Mouse (Mus musculus): ENCODE results near the gene Ccr1. TPM values are rescaled to one million over a fixed set of nuclear protein-coding genes. Genes with fewer than 3 reads are reported as not detected.
"Not testable (repeated sequence)": the region's sequence is repeated elsewhere in the genome, so short reads cannot be mapped to it uniquely, and the experiment has no call there.

The Ccr1 gene
- polyA plus RNA-seq, 1 experiment from 2014 or later, result 0.70 TPM

DNA sequence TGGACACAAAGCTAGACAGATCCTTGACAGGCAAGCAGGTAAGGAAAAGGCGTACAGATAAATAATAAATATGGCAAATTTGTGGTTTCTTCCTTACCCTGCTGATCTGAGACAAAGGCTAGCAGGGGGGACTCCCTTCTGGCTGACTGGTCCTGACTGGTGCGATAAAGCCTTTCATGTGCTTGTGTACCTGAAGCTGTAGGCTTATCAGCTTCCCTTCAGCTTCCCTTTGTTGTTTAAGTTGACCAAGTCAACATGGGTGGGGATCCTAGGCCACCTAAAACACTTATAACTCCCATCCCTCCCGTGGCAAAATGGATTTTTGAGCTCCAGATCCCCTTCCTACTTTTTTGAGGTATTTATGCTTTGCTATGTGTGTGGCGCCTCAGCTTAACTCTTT, 13.4 kb upstream of the Ccr1 start:
- no peak for ATAC-seq
- no peak overlapping the region for H3K4me3 ChIP-seq

DNA sequence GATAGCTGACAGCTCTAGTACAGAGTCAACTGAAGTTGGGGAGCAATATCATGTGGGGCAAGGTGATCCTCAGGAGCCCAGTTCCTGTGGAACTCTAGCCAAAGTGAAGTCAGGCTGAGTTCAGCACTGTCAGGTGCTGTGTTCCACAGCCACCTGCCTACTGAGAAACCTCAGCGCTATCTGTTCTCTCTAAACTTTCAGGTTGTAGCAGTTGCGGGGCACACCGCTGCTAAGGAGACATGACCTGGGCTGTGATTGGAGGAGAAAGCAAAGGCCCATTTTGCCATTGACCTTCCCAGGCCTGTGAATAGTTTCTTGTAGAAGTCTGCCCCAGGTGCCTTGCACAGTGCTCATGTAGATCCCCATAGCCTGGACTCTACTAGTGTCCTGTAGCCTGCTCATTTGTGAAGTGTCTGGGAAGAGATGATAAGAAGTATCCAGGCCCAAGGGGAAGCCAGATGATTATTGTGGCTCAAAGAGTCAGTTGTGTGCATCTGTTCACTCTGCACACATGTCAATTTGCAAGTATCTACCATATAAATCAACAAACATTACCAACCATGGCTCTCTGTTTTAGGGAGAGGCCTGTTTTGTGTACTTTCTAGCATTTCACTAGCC, 12.5 kb upstream of the Ccr1 start:
- H3K27me3 ChIP-seq; H3K4me1 ChIP-seq; H3K9ac ChIP-seq; H3K4me3 ChIP-seq; H3K36me3 ChIP-seq (ENCODE audit: poor library complexity, severe bottlenecking); H3K4me2 ChIP-seq; H3K9me3 ChIP-seq (replicated peaks); H3K27ac ChIP-seq; ATAC-seq: not testable (repeated sequence)
- WGBS, result no CpG with 5 or more reads among the region's 3 CpGs

More for the DNA sequence above, 13.4 kb upstream of the Ccr1 start:
- H3K27me3 ChIP-seq, result no peaks in the 10 kb centered on the region
- H3K36me3 ChIP-seq (ENCODE audit: poor library complexity, severe bottlenecking), result no peaks in the 10 kb centered on the region
- no peak overlapping the region for H3K4me2 ChIP-seq
- no peak overlapping the region for H3K9ac ChIP-seq
- H3K27ac ChIP-seq, result no peak overlapping the region
- no peaks in the 10 kb centered on the region for H3K4me1 ChIP-seq
- no peaks in the 10 kb centered on the region for H3K9me3 ChIP-seq (replicated peaks)
- 66% methylated on average over 4 of the region's 4 CpGs for WGBS

DNA sequence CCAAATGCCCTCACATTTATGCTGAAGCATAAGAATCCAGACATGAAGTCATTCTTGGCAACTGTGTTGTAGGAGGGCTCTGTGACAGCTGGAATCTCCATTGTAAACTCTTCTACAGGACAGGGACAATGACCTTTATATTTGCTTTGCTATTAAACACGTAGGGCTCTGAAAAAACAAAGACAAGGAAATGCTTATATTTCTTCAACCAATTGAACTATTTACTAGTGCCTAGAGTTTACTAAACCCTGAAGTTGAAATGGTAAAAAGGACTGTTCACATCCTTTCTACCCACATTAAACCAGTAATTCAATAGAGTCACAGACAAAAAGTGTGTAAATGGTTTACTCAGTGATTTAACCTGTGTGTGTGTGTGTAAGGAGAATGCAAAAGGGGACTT, 9.8 kb upstream of the Ccr1 start, which contains the start of gene Ccr1l1:
TSS of gene Ccr1l1 (minus strand) at position 101 of the 400 bp plus-strand sequence.
- no peaks in the 10 kb centered on the region for H3K27me3 ChIP-seq
- no peaks in the 10 kb centered on the region for H3K4me1 ChIP-seq
- H3K9me3 ChIP-seq (replicated peaks), result no peaks in the 10 kb centered on the region
- no peak within 1 kb of the TSS for H3K4me2 ChIP-seq
- H3K4me3 ChIP-seq, result no peak within 1 kb of the TSS
- H3K36me3 ChIP-seq (ENCODE audit: poor library complexity, severe bottlenecking), result no peaks in the 10 kb centered on the region
- WGBS, result 78% methylated on average over 1 of the region's 1 CpGs
- no peak for ATAC-seq
- no peak within 1 kb of the TSS for H3K27ac ChIP-seq
- no peak within 1 kb of the TSS for H3K9ac ChIP-seq

DNA sequence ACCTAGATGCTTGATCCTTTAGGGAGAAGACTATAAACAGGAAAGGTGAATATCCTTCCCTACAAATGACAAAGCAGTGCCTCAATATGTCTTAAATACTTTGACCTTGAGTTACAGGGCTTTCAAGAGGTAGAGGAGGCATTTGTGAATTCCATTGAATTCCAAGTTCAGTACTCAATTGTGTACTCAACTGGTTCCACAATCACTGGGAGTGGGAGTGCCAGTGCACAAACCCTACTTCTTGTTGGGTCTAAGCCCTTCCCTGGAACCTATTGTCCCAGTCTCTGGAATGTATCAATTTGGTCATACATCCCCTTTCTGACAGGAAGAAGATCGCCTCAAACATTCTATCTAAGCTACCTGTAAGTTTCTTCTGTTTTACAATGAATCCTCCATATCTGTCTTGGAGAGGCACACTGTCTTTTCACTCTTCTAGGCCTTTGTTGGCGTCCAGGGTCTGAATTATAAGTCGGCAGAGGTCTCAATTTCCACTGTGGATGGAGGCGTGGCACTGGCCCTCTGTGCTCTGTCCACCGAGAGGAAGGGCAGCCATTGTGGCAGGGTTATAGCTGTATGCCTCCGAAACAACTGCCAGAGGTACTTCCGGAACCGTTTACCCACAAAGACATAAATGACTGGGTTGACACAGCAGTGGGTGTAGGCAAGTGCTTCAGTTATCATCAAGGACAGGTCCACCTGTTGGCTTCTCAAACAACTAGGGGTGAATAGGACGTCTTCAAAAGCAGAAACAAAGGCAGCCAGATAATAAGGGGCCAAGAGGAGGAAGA, 8.6 kb upstream of the Ccr1 start:
- Histone ChIP-seq H3K4me1 (no peaks in the 10 kb centered on the region), H3K27me3 (no peaks in the 10 kb centered on the region), H3K4me3 (no peak overlapping the region), H3K27ac (no peak overlapping the region), H3K4me2 (no peak overlapping the region), H3K9ac (no peak overlapping the region), H3K36me3 (ENCODE audit: poor library complexity, severe bottlenecking) (no peaks in the 10 kb centered on the region), H3K9me3 (replicated peaks) (no peaks in the 10 kb centered on the region)
- ATAC-seq, result no peak
- WGBS, result 79% methylated on average over 9 of the region's 9 CpGs

DNA sequence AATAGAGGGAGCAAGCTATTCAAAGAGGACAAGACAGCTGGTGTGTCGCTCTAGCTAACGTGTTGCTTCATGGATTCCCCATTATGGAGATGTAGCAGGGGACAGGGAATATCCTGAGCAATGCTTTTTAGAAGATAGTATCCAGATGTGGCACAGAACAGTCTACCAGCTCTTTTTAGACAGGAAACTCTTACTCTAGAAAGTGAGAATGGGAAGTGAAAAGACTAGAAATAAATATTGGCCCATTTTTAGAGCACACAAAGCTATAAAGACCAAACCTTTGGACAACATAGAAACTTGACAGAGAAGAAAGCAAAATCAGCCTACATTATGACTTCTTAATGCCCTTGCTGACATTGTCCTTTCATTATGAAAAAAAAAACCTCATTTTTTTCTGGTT, 7.1 kb upstream of the Ccr1 start:
- Histone ChIP-seq H3K9ac (no peak overlapping the region), H3K4me2 (no peak overlapping the region), H3K27ac (no peak overlapping the region), H3K27me3 (no peaks in the 10 kb centered on the region), H3K36me3 (ENCODE audit: poor library complexity, severe bottlenecking) (no peaks in the 10 kb centered on the region), H3K4me1 (no peaks in the 10 kb centered on the region), H3K9me3 (replicated peaks) (no peaks in the 10 kb centered on the region), H3K4me3 (no peak overlapping the region)
- WGBS, result 74% methylated on average over 2 of the region's 2 CpGs
- ATAC-seq, result no peak

DNA sequence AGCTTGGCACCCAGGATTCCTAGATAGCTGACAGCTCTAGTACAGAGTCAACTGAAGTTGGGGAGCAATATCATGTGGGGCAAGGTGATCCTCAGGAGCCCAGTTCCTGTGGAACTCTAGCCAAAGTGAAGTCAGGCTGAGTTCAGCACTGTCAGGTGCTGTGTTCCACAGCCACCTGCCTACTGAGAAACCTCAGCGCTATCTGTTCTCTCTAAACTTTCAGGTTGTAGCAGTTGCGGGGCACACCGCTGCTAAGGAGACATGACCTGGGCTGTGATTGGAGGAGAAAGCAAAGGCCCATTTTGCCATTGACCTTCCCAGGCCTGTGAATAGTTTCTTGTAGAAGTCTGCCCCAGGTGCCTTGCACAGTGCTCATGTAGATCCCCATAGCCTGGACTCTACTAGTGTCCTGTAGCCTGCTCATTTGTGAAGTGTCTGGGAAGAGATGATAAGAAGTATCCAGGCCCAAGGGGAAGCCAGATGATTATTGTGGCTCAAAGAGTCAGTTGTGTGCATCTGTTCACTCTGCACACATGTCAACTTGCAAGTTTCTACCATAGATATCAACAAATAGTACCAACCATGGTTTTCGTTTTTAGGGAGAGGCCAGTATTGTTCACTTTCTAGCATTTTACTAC, 1.5 kb downstream of the Ccr1 start:
- not testable (repeated sequence) for H3K4me3 ChIP-seq
- WGBS, result 88% methylated on average over 1 of the region's 4 CpGs

DNA sequence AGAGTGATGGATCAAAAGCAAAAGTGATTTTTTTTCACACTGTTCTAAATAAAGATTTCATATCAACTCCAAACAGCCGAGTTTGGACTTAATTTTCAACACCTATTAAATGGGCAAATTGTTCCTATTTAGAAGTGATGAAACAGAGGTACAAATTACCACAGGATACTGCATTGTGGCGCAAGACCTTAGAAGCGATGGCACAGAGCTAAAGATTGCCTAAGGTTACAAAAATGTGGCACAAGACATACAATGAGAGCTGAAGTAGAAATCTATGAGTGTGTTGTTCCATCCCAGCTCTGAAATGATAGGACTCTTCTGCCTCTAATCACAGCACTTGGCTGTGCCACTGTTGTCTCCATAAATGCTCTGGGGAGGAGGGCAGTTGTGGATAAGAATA, 3.7 kb downstream of the Ccr1 start:
- Histone ChIP-seq H3K9me3 (replicated peaks) (no peaks in the 10 kb centered on the region), H3K27ac (no peak overlapping the region), H3K4me3 (no peak overlapping the region), H3K4me1 (no peaks in the 10 kb centered on the region), H3K36me3 (ENCODE audit: poor library complexity, severe bottlenecking) (no peaks in the 10 kb centered on the region), H3K9ac (no peak overlapping the region), H3K4me2 (no peak overlapping the region), H3K27me3 (no peaks in the 10 kb centered on the region)
- ATAC-seq, result no peak
- WGBS, result 84% methylated on average over 3 of the region's 3 CpGs

More for the DNA sequence above, 1.5 kb downstream of the Ccr1 start:
- H3K9me3 ChIP-seq (replicated peaks); H3K27me3 ChIP-seq; H3K36me3 ChIP-seq (ENCODE audit: poor library complexity, severe bottlenecking); H3K9ac ChIP-seq; H3K4me2 ChIP-seq; H3K4me1 ChIP-seq; H3K27ac ChIP-seq; ATAC-seq: not testable (repeated sequence)

DNA sequence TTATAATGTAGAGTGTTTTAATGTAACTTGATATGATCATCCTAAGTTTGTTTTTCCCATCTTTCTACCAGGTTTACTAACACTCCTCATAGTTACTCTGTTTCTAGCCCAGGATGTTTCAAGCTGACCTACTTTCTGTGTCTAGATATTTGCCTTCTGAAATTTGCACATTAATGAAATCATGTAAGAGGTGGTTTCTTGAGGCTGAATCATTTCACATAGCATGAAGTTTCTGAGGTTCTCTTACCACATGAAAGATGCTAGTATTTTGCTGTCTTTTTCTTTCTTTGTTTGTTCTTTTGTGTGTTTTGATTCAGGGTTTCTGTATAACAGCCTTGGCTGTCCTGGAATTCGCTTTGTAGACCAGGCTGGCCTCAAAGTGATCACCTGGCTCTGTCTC, 8.3 kb downstream of the Ccr1 start:
- ATAC-seq, result no peak
- no peaks in the 10 kb centered on the region for H3K27me3 ChIP-seq
- no peaks in the 10 kb centered on the region for H3K36me3 ChIP-seq (ENCODE audit: poor library complexity, severe bottlenecking)
- no peaks in the 10 kb centered on the region for H3K9me3 ChIP-seq (replicated peaks)
- whole genome bisulfite sequencing, result 74% methylated on average over 1 of the region's 1 CpGs
- no peak overlapping the region for H3K27ac ChIP-seq
- no peak overlapping the region for H3K4me2 ChIP-seq
- no peak overlapping the region for H3K4me3 ChIP-seq
- no peak overlapping the region for H3K9ac ChIP-seq
- no peaks in the 10 kb centered on the region for H3K4me1 ChIP-seq

DNA sequence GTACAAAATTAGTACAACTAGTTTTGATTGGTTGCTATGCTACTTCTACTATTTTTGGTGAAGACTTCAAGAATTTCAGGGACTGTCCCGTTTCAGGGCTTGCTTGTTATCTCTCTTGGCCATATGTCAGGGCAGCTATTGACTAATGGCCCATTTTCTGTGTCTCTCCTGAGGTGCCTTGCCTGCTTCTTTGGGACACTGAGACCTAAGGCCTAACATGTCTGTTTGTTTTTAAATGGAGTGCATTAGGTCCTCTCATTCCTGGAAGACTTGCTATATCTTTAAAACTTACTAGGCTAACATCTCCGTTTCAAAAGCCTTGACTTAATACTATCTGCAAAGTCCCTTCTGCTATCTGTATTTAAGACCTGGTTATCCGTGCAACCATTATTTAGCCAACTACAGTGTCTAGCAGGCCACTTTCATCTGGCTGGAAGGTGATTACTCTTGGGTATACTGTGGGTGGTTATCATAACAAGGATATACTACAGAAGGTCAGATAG, 10.5 kb downstream of the Ccr1 start:
- Histone ChIP-seq H3K4me3 (no peak overlapping the region), H3K36me3 (ENCODE audit: poor library complexity, severe bottlenecking) (no peaks in the 10 kb centered on the region), H3K4me1 (no peaks in the 10 kb centered on the region), H3K9ac (no peak overlapping the region), H3K27me3 (no peaks in the 10 kb centered on the region), H3K4me2 (no peak overlapping the region), H3K27ac (no peak overlapping the region), H3K9me3 (replicated peaks) (no peaks in the 10 kb centered on the region)
- ATAC-seq, result no peak
- 82% methylated on average over 3 of the region's 3 CpGs for WGBS

DNA sequence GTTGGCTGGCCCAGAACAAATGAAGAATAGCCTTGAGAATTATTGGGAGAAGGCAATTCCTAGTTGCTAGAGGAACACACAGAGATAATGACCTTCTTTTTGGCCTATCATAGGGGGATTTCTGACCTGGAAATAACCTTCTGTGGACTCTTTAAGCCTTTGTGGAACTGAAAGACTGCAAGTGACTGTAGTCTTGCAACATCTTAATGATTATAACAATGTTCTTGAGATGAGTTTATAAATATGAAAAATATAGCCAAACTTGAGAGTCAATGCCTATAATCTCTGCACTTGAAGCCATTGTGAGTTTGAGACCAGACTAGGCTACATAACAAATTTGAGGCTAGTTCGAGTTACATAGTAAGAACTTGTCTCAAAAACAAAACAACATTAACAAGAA, 11.6 kb downstream of the Ccr1 start:
- H3K4me2 ChIP-seq, result no peak overlapping the region
- 84% methylated on average over 1 of the region's 1 CpGs for WGBS
- H3K27me3 ChIP-seq, result no peaks in the 10 kb centered on the region
- no peaks in the 10 kb centered on the region for H3K9me3 ChIP-seq (replicated peaks)
- no peak for ATAC-seq
- H3K36me3 ChIP-seq (ENCODE audit: poor library complexity, severe bottlenecking), result no peaks in the 10 kb centered on the region
- H3K9ac ChIP-seq, result no peak overlapping the region
- H3K4me1 ChIP-seq, result no peaks in the 10 kb centered on the region
- no peak overlapping the region for H3K27ac ChIP-seq
- no peak overlapping the region for H3K4me3 ChIP-seq

DNA sequence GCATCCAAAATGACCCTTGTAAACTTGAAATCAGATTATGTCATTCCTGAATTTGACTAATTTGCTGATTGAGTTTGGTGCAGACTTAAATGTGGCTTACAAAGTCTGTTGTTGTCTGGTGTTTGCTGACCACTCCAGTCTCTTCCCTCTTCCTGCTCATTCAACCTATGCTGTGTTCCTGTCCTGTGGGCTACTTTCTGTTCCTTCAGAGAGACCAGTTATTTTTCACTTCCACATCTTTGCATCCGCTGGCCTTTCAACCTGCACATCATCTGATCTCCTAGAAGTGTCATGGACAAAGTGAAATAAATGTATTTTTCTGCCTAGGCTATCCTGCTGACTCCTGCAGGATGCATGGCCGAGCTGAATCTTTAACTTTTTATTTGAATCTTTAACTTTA, 14.9 kb downstream of the Ccr1 start:
- Histone ChIP-seq H3K27me3 (no peaks in the 10 kb centered on the region), H3K4me3 (no peak overlapping the region), H3K9me3 (replicated peaks) (no peaks in the 10 kb centered on the region), H3K36me3 (ENCODE audit: poor library complexity, severe bottlenecking) (no peaks in the 10 kb centered on the region), H3K9ac (no peak overlapping the region), H3K4me2 (no peak overlapping the region), H3K4me1 (no peaks in the 10 kb centered on the region), H3K27ac (no peak overlapping the region)
- 73% methylated on average over 2 of the region's 2 CpGs for WGBS
- ATAC-seq, result no peak

DNA sequence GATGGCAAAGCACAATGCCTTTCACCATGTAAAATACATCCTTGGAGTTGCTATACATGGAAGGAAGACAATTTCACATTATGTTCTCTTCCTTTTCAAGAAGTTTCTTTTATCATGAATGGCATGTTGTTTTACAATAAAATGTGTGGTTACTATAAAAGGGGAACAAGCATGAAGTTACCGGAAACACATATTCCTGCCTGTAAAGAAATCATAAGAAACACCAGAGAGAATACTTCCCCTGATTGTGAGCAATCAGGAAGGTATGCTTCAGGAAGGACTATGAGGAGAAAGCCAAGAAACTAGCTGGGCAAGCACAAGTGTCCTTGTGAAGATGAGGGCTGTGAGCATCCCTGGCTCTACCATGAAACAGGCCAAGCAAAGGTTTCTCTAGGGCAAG, 17.3 kb downstream of the Ccr1 start:
- Histone ChIP-seq H3K4me1 (no peaks in the 10 kb centered on the region), H3K36me3 (ENCODE audit: poor library complexity, severe bottlenecking) (no peaks in the 10 kb centered on the region), H3K4me3 (no peak overlapping the region), H3K9me3 (replicated peaks) (no peaks in the 10 kb centered on the region), H3K27ac (no peak overlapping the region), H3K4me2 (no peak overlapping the region), H3K27me3 (no peaks in the 10 kb centered on the region), H3K9ac (no peak overlapping the region)
- WGBS, result 94% methylated on average over 1 of the region's 1 CpGs
- ATAC-seq, result no peak

Data from forebrain, embryonic 13.5 days (tissue).